Mouse (Mus musculus) heart, adult 2 months (tissue): ENCODE data around the gene Palm2.
A peak's percentile ranks its signal among the peaks of the same experiment; 100 is the strongest.

ENCODE experiments used
- CTCF ChIP-seq: fragments of 200-600 bp; IDR thresholded peaks from 2 replicates; pipeline ENCODE4 v1.8.1; 2022; ENCODE audit warnings: antibody characterized with exemption, mild to moderate bottlenecking, moderate library complexity
- EP300 ChIP-seq: fragments of 200-500 bp; IDR thresholded peaks from 2 replicates; pipeline ENCODE4 v1.6.1; 2011; ENCODE audit warnings: low read depth, low read length, control low read depth; ENCODE audit not compliant: insufficient read depth

DNA sequence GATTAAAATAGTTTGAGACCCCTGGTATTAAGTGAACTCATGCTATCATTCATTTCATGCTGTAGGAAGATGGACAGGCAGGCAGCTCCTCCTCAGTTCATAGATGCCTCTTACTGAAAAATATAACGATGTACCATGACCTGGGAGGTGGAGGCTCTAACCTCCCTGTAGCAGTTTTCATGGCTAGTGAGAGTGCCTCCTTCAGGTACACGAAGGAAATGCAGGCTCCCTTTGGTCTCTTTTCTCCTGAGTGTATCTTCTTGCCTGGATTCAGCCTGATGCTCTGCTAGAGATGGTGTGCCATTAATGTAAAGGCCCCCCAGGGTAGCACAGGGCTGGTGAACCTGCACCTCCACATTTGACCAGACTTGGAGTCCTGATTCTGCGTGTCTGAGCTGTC, 222.8 kb downstream of the Palm2 start:
- TF ChIP-seq EP300 (no peak), CTCF (peak; percentile 22; the same call in 1 of the 2 replicates)
